Mouse (Mus musculus) left cerebral cortex, postnatal 4 days (tissue): Measurements from ENCODE around the gene Gm10073. TPM values are rescaled to one million over a fixed set of nuclear protein-coding genes. Genes with fewer than 3 reads are reported as not detected.

ENCODE experiments used
- total RNA-seq, 2 experiments: library from RNA; stranded (reverse); gene quantifications; 2 replicates each; pipeline ENCODE4 v1.2.3; 2021

Gm10073 gene
- total RNA-seq, 2 experiments from 2014 or later = 117 to 133 TPM

Other genes starting within 250 kb of the Gm10073 start
- 100 to 1,000 TPM; 152 to 158 TPM for gene Smpd3, start 235.5 kb downstream of the Gm10073 start, total RNA-seq
- 10 to 100 TPM; 39.3 to 39.8 TPM for gene Zfp90, start 158.1 kb downstream of the Gm10073 start, total RNA-seq
- not detected for gene 6030452D12Rik, start 72.9 kb downstream of the Gm10073 start, total RNA-seq
- gene Cdh3, start 62.6 kb downstream of the Gm10073 start, total RNA-seq = under 1 TPM; 0.28 to 0.46 TPM
- gene Cdh1, start 29.9 kb upstream of the Gm10073 start, total RNA-seq = 1 to 10 TPM; 4.1 to 4.2 TPM
- gene Tango6, start 109.6 kb upstream of the Gm10073 start, total RNA-seq = 1 to 10 TPM; 7.1 to 8.0 TPM